Mouse (Mus musculus) embryonic facial prominence, embryonic 15.5 days (tissue): Measurements from ENCODE around the gene St3gal3. TPM values are rescaled to one million over a fixed set of nuclear protein-coding genes. Genes with fewer than 3 reads are reported as not detected.
A peak's percentile ranks its signal among the peaks of the same experiment; 100 is the strongest.

Source experiments
- ATAC-seq: fragments of 200-750 bp; cut with Nextera tagmentation; 2 replicates; pipeline ENCODE4 v1.8.0; 2017; ENCODE audit warnings: low read depth, moderate TSS enrichment; ENCODE audit not compliant: insufficient number of reproducible peaks, low FRiP score, low TSS enrichment
- H3K27ac ChIP-seq: fragments of 300-500 bp; sonication (generic); replicated peaks from 2 replicates; pipeline ENCODE4 v1.5.1; 2015; ENCODE audit warnings: mild to moderate bottlenecking, inconsistent platforms
- H3K27me3 ChIP-seq: fragments of 300-500 bp; sonication (generic); 2 replicates; pipeline ENCODE4 v1.6.1; 2015; ENCODE audit warnings: inconsistent platforms
- H3K36me3 ChIP-seq: fragments of 300-500 bp; sonication (generic); 2 replicates; pipeline ENCODE4 v1.6.1; 2015; ENCODE audit warnings: mild to moderate bottlenecking, inconsistent platforms
- H3K4me1 ChIP-seq: fragments of 300-500 bp; sonication (generic); 2 replicates; pipeline ENCODE4 v1.6.1; 2015; ENCODE audit warnings: inconsistent platforms
- H3K4me2 ChIP-seq: fragments of 300-500 bp; sonication (generic); replicated peaks from 2 replicates; pipeline ENCODE4 v1.6.1; 2015; ENCODE audit warnings: mild to moderate bottlenecking, inconsistent platforms
- H3K4me3 ChIP-seq: fragments of 300-500 bp; sonication (generic); replicated peaks from 2 replicates; pipeline ENCODE4 v1.5.1; 2015; ENCODE audit warnings: mild to moderate bottlenecking, inconsistent platforms
- H3K9ac ChIP-seq: fragments of 300-500 bp; sonication (generic); 2 replicates; pipeline ENCODE4 v1.6.1; 2015; ENCODE audit warnings: inconsistent platforms
- H3K9me3 ChIP-seq: fragments of 300-500 bp; sonication (generic); replicated peaks from 2 replicates; pipeline ENCODE4 v1.6.1; 2016; ENCODE audit warnings: inconsistent platforms
- WGBS: fragments of 180-500 bp; shearing (Covaris S2); methylation state at CpG from one replicate; pipeline ENCODE4 v1.1.7; 2015; 5-methylcytosine and 5-hydroxymethylcytosine counted together
- polyA plus RNA-seq: library from polyadenylated mRNA; unstranded; fragments of >200 nt; fragmentation: Nextera tagmentation; extraction: Ambion mirVana; gene quantifications from 2 replicates; pipeline ENCODE4 v1.2.1, GENCODE M21; 2015

The St3gal3 gene
- polyA plus RNA-seq, 1 experiment from 2014 or later = 9.8 TPM

- no peak overlapping the region for H3K4me2 ChIP-seq
- H3K27me3 ChIP-seq = no peaks in the 10 kb centered on the region
- H3K4me1 ChIP-seq = peaks cover 17% of the 10 kb centered on the region
- 62% methylated on average over 8 of the region's 8 CpGs for WGBS
- no peak overlapping the region for H3K27ac ChIP-seq
- H3K36me3 ChIP-seq = no peaks in the 10 kb centered on the region
- ATAC-seq = no peak
- no peaks in the 10 kb centered on the region for H3K9me3 ChIP-seq
- H3K9ac ChIP-seq = no peak overlapping the region
- no peak overlapping the region for H3K4me3 ChIP-seq
These were observed 91.2 kb downstream of the St3gal3 start for GRCm38 (mm10) chr4:118043331-118044002.

GRCm38 (mm10) chr4:118042671-118043320 lies 91.9 kb downstream of the St3gal3 start:
- no peaks in the 10 kb centered on the region for H3K9me3 ChIP-seq
- H3K27me3 ChIP-seq = no peaks in the 10 kb centered on the region
- no peak overlapping the region for H3K27ac ChIP-seq
- H3K4me1 ChIP-seq = peaks cover 19% of the 10 kb centered on the region
- H3K4me2 ChIP-seq = no peak overlapping the region
- no peak overlapping the region for H3K4me3 ChIP-seq
- no peak overlapping the region for H3K9ac ChIP-seq
- ATAC-seq = no peak
- WGBS = 50% methylated on average over 7 of the region's 7 CpGs
- no peaks in the 10 kb centered on the region for H3K36me3 ChIP-seq

- Histone ChIP-seq H3K9ac (no peak overlapping the region), H3K27ac (no peak overlapping the region), H3K27me3 (no peaks in the 10 kb centered on the region), H3K4me2 (no peak overlapping the region), H3K4me3 (no peak overlapping the region), H3K9me3 (no peaks in the 10 kb centered on the region), H3K4me1 (peaks cover 28% of the 10 kb centered on the region), H3K36me3 (no peaks in the 10 kb centered on the region)
- 73% methylated on average over 9 of the region's 9 CpGs for WGBS
- no peak for ATAC-seq
These were observed 93.6 kb downstream of the St3gal3 start for GRCm38 (mm10) chr4:118041145-118041544.

GRCm38 (mm10) chr4:118040650-118041049 lies 94.1 kb downstream of the St3gal3 start:
- H3K4me1 ChIP-seq = peaks cover 28% of the 10 kb centered on the region

GRCm38 (mm10) chr4:118039964-118040363 lies 94.8 kb downstream of the St3gal3 start:
- H3K4me3 ChIP-seq = no peak overlapping the region
- no peak for ATAC-seq
- H3K27ac ChIP-seq = no peak overlapping the region
- peaks cover 26% of the 10 kb centered on the region for H3K4me1 ChIP-seq
- 96% methylated on average over 5 of the region's 5 CpGs for WGBS
- H3K4me2 ChIP-seq = no peak overlapping the region
- H3K36me3 ChIP-seq = no peaks in the 10 kb centered on the region
- H3K9me3 ChIP-seq = no peaks in the 10 kb centered on the region
- no peaks in the 10 kb centered on the region for H3K27me3 ChIP-seq
- no peak overlapping the region for H3K9ac ChIP-seq

More at GRCm38 (mm10) chr4:118040650-118041049, 94.1 kb downstream of the St3gal3 start:
- Histone ChIP-seq H3K4me2 (no peak overlapping the region), H3K27ac (no peak overlapping the region), H3K36me3 (no peaks in the 10 kb centered on the region), H3K9me3 (no peaks in the 10 kb centered on the region), H3K27me3 (no peaks in the 10 kb centered on the region), H3K4me3 (no peak overlapping the region), H3K9ac (no peak overlapping the region)
- no peak for ATAC-seq
- WGBS = 62% methylated on average over 4 of the region's 4 CpGs

- H3K4me1 ChIP-seq = peaks cover 14% of the 10 kb centered on the region
- H3K36me3 ChIP-seq = no peaks in the 10 kb centered on the region
- H3K9ac ChIP-seq = no peak overlapping the region
- ATAC-seq = no peak
- H3K27me3 ChIP-seq = no peaks in the 10 kb centered on the region
- no peak overlapping the region for H3K4me2 ChIP-seq
- H3K9me3 ChIP-seq = no peaks in the 10 kb centered on the region
- no peak overlapping the region for H3K4me3 ChIP-seq
- WGBS = 45% methylated on average over 1 of the region's 1 CpGs
- H3K27ac ChIP-seq = no peak overlapping the region
These were observed 96.7 kb downstream of the St3gal3 start for GRCm38 (mm10) chr4:118038023-118038422.

GRCm38 (mm10) chr4:118037406-118037805 lies 97.3 kb downstream of the St3gal3 start:
- Histone ChIP-seq H3K4me2 (no peak overlapping the region), H3K4me1 (peaks cover 11% of the 10 kb centered on the region), H3K9me3 (no peaks in the 10 kb centered on the region), H3K27me3 (no peaks in the 10 kb centered on the region), H3K36me3 (no peaks in the 10 kb centered on the region), H3K9ac (no peak overlapping the region), H3K4me3 (no peak overlapping the region), H3K27ac (peak overlapping the region; percentile 44; the same call in 1 of the 2 replicates)
- ATAC-seq = no peak
- 52% methylated on average over 5 of the region's 5 CpGs for WGBS

- no peak for ATAC-seq
- Histone ChIP-seq H3K27ac (no peak overlapping the region), H3K4me2 (no peak overlapping the region), H3K27me3 (no peaks in the 10 kb centered on the region), H3K9me3 (no peaks in the 10 kb centered on the region), H3K4me1 (peaks cover 13% of the 10 kb centered on the region), H3K36me3 (no peaks in the 10 kb centered on the region), H3K9ac (no peak overlapping the region), H3K4me3 (no peak overlapping the region)
- WGBS = 73% methylated on average over 4 of the region's 4 CpGs
These were observed 98.2 kb downstream of the St3gal3 start for GRCm38 (mm10) chr4:118036531-118036930.

GRCm38 (mm10) chr4:118035090-118035489 lies 99.6 kb downstream of the St3gal3 start:
- H3K36me3 ChIP-seq = no peaks in the 10 kb centered on the region
- H3K9me3 ChIP-seq = no peaks in the 10 kb centered on the region
- H3K4me2 ChIP-seq = no peak overlapping the region
- no peak for ATAC-seq
- H3K9ac ChIP-seq = no peak overlapping the region
- H3K4me1 ChIP-seq = peaks cover 18% of the 10 kb centered on the region
- WGBS = 84% methylated on average over 2 of the region's 2 CpGs
- H3K27ac ChIP-seq = no peak overlapping the region
- H3K4me3 ChIP-seq = no peak overlapping the region
- no peaks in the 10 kb centered on the region for H3K27me3 ChIP-seq

GRCm38 (mm10) chr4:118033026-118033425 lies 101.7 kb downstream of the St3gal3 start:
- Histone ChIP-seq H3K4me1 (peaks cover 32% of the 10 kb centered on the region), H3K36me3 (no peaks in the 10 kb centered on the region), H3K4me2 (no peak overlapping the region), H3K27me3 (no peaks in the 10 kb centered on the region), H3K9ac (no peak overlapping the region), H3K9me3 (no peaks in the 10 kb centered on the region), H3K4me3 (no peak overlapping the region), H3K27ac (no peak overlapping the region)
- ATAC-seq = no peak
- 83% methylated on average over 5 of the region's 5 CpGs for WGBS

- no peak for ATAC-seq
- Histone ChIP-seq H3K36me3 (no peaks in the 10 kb centered on the region), H3K9ac (no peak overlapping the region), H3K9me3 (no peaks in the 10 kb centered on the region), H3K27ac (no peak overlapping the region), H3K4me2 (no peak overlapping the region), H3K27me3 (no peaks in the 10 kb centered on the region), H3K4me1 (peaks cover 21% of the 10 kb centered on the region; the same call in 1 of the 2 replicates), H3K4me3 (no peak overlapping the region)
- WGBS = 86% methylated on average over 7 of the region's 7 CpGs
These were observed 102.9 kb downstream of the St3gal3 start for GRCm38 (mm10) chr4:118031776-118032170.
